Mouse (Mus musculus): ENCODE results near the gene Ehbp1l1.
"Not testable (repeated sequence)": the region's sequence is repeated elsewhere in the genome, so short reads cannot be mapped to it uniquely, and the experiment has no call there.

Gene Ehbp1l1

DNA sequence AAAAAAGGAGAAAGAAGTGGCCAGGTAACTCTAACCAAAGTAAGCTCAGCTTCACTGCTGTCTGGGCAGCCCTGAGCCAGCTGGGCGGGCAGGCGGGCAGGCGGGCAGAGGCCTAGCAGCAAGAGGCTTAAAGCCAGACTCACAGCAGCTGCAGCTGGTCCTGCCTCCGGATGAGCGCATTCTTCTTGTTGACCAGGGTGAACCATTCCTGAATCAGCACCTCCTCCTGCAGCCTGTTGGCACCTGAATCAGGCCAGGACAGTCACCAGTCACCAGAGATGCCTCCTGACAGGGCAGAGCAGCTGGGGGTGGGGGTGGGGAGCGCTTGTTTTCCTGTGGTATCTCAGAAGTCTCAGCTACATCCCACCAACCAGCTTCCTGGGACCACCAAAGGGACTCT is 16.0 kb downstream of the Ehbp1l1 start:
- DNase-seq (ENCODE audit: low spot score in 2 of 2), result no peak

DNA sequence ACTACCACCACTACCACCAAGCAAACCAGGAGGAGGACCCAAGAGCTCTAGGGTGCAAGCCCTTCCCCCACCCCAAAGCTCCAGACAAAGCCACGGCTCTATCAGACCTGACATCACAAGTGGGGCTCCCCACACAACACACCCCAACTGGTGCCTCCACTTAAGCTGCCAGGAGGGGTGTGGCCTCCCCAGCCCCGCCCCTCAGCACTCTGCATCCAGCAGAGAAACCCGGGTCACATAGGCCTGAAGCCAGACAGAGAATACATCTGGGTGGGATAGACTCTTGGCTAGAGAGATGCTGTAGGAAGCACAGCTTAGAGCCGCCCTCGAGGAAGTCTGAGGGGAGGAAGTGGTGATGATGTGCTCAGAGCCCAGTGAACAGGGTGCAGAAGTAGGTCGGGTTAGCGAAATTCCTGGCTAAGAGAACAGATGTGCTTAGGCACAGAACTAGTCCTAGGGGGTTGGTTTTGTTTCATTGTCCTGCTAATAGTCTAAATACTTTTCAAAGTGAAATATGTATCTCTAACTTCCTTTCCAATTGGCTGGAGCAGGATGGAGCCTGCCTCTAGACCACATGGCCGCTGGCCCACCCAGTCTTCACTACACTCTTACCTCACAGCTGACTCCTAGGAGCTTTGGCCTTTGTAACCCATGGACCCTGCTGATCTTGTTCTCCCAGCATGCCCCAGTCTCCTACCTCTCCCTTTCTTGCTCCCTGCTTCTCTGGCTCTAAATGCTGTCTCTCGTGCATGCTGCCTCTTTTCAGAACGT is 21.1 kb downstream of the Ehbp1l1 start:
- no peak for DNase-seq (ENCODE audit: low spot score in 2 of 2)

- no peak for DNase-seq (ENCODE audit: low spot score in 2 of 2)
Observed at GRCm38 (mm10) chr19:5704163-5704800, 21.8 kb downstream of the Ehbp1l1 start, which contains the start of gene Kcnk7. TSS of gene Kcnk7 (plus strand) at chr19:5704367.

DNA sequence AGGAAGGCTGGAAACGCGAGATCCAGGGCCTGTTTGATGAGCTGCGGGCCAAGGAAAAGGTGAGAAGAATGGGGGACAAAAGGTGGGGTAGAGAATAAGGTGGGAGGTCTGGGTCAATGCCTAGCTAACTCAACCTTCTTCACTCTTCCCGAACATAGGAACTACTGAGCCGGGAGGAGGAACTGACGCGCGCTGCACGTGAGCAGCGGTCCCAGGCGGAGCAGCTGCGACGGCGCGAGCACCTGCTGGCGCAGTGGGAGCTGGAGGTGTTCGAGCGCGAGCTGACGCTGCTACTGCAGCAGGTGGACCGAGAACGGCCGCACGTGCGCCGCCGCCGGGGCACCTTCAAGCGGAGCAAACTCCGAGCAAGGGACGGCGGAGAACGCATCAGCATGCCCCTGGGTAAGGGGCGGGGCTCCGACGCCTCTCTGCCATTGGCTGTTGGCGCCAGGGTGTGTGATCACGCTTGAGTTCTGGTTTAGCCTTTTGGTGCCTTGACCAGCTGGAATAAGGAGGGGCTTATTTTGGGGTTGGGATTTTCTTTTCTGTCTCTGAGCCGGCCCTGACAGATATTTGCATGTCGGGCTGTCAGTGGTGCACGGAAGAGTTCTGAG is 30.2 kb downstream of the Ehbp1l1 start:
- no peak for DNase-seq (ENCODE audit: low spot score in 2 of 2)

GRCm38 (mm10) chr19:5693801-5694200 is 32.3 kb downstream of the Ehbp1l1 start:
- no peak for DNase-seq (ENCODE audit: low spot score in 2 of 2)

GRCm38 (mm10) chr19:5692913-5693396 is 33.2 kb downstream of the Ehbp1l1 start:
- no peak for DNase-seq (ENCODE audit: low spot score in 2 of 2)

DNA sequence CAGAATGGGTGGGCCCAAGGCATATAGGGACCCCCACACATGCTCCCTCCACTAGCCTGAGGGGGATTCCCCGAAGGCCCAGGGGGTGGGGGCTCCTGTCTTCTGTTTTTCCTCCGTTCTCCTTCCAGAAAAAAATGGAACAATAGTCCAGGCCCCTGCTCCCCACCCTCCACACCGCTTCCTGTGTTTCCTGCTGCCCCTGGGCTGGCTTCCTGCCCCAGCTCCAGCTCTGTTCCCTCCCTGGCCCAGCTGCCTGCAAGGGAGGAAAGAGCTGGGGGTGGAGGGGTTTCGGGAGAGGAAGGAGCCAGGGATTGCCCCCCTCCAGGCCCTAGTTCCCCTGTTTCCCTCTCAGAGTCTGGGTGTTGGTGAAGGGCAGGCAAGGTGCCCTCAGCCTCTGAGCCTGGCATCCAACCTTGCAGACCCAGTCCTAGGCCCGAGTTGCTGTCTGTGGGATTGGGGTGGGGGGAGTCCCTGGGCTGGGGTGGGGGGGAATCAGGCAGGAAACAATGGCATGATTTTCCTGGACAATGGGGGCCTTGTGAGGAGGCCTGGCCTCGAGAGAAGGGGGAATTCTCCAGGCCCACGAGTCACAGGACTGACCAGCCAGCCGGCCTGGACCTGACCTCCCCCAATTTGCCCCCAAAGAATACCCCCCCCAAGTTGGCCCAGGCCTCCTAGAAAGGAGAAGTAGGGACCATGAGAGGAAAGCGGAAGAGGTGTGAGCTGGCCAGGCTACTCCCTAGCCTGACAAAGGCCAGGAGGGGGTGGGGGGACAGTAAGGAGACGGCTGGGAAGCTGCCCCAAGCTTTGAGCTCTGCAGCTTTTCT is 33.8 kb downstream of the Ehbp1l1 start:
- no peak for DNase-seq (ENCODE audit: low spot score in 2 of 2)

DNA sequence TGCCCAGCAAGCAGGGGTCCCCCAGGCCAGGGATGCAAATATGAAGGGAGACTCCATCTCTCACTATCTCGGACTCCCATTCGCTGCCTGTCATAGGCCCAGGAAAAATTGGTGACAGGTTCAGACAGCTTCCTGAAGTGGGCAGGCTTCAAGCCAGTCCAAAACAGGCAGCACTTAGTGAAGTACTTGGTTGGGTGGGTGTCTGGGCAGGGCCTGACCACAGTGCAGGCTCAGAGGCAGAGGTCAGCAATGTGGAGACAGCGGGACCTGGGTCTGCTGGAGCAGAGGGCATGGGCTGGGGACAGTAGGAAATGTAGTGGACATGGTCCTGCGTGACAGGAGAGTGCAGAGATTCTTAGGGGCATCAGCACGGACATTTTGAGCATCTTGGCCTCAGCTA is 34.5 kb downstream of the Ehbp1l1 start:
- no peak for DNase-seq (ENCODE audit: low spot score in 2 of 2)

GRCm38 (mm10) chr19:5690343-5690735 is 35.8 kb downstream of the Ehbp1l1 start:
- DNase-seq (ENCODE audit: low spot score in 2 of 2), result no peak

DNA sequence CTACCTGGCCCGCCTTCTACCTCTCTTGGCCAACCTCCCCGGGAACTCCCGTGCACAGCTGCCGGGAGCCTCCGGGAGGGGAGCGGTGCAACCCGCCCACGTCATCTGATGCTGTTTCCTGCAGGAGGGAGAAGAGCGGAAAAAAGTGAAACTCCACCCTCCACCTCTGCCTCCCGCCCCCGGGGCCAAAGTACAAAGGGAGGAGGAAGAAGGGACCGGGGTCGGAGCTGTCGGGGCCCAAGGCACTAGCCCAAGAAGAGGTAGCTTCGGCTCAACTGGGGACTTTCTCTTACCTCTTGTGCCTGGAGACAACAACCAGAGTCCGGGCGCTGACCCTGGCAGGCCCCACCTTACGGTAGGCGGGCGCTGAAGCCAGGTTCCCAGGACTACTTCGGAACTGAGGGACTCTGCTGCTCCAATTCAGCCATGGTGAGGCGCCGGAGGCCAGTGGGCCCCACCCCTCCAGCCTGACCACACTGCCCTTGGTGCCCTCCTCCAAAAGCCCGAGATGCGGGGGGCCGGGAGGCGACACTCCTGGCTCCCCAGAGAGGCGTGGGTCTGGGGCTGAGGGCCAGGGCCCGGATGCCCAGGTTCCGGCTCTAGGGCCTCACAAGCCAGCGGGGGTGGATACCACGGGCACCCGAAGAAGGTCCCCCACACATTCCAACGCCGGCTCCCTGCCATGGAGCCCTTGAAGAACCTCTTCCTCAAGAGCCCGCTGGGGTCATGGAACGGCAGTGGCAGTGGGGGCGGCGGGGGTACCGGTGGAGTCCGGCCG is 36.4 kb downstream of the Ehbp1l1 start:
- peak; percentile 83 to 89 for DNase-seq (ENCODE audit: low spot score in 2 of 2)

- no peak for DNase-seq (ENCODE audit: low spot score in 2 of 2)
Observed at GRCm38 (mm10) chr19:5689088-5689428, 37.1 kb downstream of the Ehbp1l1 start.

- peak; percentile 87 to 97 for DNase-seq (ENCODE audit: low spot score in 2 of 2)
Observed at GRCm38 (mm10) chr19:5688200-5689087, 37.7 kb downstream of the Ehbp1l1 start, which contains the start of the genes Map3k11 and Pcnx3. TSS of gene Map3k11 (plus strand) at chr19:5688742. TSS of gene Pcnx3 (minus strand) at chr19:5688908.

GRCm38 (mm10) chr19:5687738-5688137 is 38.4 kb downstream of the Ehbp1l1 start:
- DNase-seq (ENCODE audit: low spot score in 2 of 2), result no peak

DNA sequence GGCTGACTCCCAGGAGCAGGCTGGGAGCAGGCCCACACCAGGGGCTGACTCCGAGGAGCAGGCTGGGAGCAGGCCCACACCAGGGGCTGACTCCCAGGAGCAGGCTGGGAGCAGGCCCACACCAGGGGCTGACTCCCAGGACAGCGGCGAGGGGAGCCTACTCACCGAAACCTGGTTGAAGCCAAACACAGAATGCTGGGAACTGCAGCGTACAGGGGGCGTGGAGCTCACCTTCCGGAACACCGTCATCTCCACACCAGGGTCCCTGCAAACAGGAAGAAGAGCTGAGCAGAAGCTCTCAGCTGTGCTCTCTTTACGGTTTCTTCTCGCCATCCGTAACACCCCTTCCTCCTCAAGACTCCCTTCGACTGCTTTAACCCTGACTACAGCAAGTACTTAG is 39.2 kb downstream of the Ehbp1l1 start:
- DNase-seq (ENCODE audit: low spot score in 2 of 2), result not testable (repeated sequence)

DNA sequence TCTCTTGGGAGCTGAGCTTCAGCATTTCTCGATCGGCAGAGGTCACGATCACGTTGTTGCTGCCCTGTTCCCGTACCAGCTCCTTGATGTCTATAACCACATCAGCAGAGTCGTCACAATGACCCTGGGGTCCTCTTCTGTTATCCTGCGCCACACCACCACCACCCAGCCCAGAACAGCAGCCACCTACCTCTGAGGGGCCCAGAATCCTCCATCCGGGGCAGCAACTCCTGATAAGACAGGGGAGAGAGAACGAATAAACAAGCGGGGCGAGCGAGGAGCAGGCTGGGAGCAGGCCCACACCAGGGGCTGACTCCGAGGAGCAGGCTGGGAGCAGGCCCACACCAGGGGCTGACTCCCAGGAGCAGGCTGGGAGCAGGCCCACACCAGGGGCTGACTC is 39.7 kb downstream of the Ehbp1l1 start:
- no peak for DNase-seq (ENCODE audit: low spot score in 2 of 2)

DNA sequence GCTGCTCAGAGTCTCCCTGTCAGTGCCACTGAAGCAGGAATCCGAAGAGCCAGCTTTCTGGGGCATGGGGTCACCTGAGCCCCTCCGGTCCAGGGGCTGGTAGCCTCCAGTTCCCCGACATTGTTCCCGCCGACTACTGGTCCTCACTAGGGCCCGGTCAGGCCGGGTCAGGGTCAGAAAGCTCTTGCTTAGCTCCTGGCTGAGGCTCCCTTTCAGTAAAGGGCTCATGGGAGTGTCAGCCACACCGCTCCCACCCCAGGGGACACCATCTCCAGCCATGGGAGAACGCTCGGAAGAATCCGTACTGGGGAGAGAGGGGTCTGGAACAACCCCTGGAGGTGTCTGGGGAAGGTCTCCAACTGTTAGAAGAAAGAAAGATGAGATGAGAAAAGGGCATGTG is 40.3 kb downstream of the Ehbp1l1 start:
- no peak for DNase-seq (ENCODE audit: low spot score in 2 of 2)

- no peak for DNase-seq (ENCODE audit: low spot score in 2 of 2)
Observed at GRCm38 (mm10) chr19:5685431-5685830, 40.7 kb downstream of the Ehbp1l1 start.

- DNase-seq (ENCODE audit: low spot score in 2 of 2), result no peak
Observed at GRCm38 (mm10) chr19:5684985-5685384, 41.1 kb downstream of the Ehbp1l1 start.

GRCm38 (mm10) chr19:5684236-5684635 is 41.9 kb downstream of the Ehbp1l1 start:
- DNase-seq (ENCODE audit: low spot score in 2 of 2), result no peak

DNA sequence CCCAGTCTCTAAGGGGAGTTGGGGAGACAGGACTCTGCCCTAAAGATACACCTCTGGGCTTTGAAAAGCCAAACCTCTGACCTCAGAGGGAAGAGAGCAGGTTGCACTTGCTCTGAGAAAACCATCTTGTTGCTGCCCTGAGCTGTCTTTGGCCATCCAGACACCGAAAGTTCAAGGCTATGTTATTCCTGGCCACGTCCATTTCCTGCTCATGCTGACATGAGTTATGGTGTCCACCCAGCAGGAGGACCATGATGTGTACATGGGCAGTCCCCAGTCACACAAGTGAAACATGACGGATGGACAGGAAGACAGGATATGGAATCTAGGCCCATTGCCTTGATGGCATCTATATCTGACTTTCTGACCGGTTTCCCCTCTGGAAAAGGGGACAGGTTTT is 45.7 kb downstream of the Ehbp1l1 start:
- DNase-seq (ENCODE audit: low spot score in 2 of 2), result no peak
